Mouse (Mus musculus): ENCODE results near the gene Zp3r.

GRCm38 (mm10) chr1:130629521-130629920, at the start of gene Zp3r:
- no peak for TF ChIP-seq CTCF (IDR thresholded peaks at IDR 0.05; ENCODE audit: low read depth, low read length)
- no peak for TF ChIP-seq GATA1 (IDR thresholded peaks at IDR 0.05; ENCODE audit: borderline replicate concordance, low read length)
